Mouse (Mus musculus): ENCODE measurements at regions not wholly inside any gene's neighbourhood (a gene's known extent, or its start where the extent isn't known, plus 50 kb on each side); places are given as distances from the start of the nearest gene placed in this dataset.

DNA sequence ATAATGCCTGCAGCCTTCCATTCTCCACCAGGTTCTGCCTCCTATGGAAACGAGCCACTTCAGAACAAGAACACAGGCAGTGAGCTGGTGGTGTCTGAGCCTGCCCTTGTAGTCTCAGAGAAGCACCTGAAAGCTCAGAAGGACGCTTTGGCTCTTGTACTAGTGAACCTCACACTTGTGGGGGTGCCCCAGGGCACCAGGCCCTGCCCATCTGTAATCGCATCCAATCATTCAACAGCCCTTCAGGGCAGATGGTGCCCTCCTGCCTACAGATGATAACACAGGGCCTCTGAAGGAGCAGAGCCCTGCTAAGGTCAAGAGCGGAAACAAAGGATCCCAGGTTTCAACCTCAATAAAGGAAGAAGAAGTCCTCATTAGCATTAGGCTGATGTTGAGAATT lies 208.8 kb upstream of the Fam19a5 start:
- H3K4me3 ChIP-seq (ENCODE audit: low read depth, low read length): no peak overlapping the region
- ATAC-seq (ENCODE audit: insufficient read depth, low read depth) (no peak), DNase-seq (ENCODE audit: low spot score) (no peak)
- H3K4me2 ChIP-seq (ENCODE audit: low read depth, low read length): no peak overlapping the region
- H3K9me3 ChIP-seq (replicated peaks; ENCODE audit: control insufficient read depth, low read length): no peaks in the 10 kb centered on the region
- WGBS: 70% methylated on average over 4 of the region's 4 CpGs
- no peaks in the 10 kb centered on the region for H3K27me3 ChIP-seq (ENCODE audit: control insufficient read depth, insufficient read depth, low read length)
- no peak overlapping the region for H3K9ac ChIP-seq (replicated peaks; ENCODE audit: low read depth, low read length)
- no peak for TF ChIP-seq CTCF (IDR thresholded peaks at IDR 0.05; ENCODE audit: low read depth)
- TF ChIP-seq EP300 (IDR thresholded peaks at IDR 0.05; ENCODE audit: low read depth): no peak
- H3K4me1 ChIP-seq (ENCODE audit: control insufficient read depth, insufficient read depth): no peaks in the 10 kb centered on the region
- H3K36me3 ChIP-seq (replicated peaks; ENCODE audit: control insufficient read depth, insufficient read depth, low read length): no peaks in the 10 kb centered on the region
- H3K27ac ChIP-seq (ENCODE audit: low read depth): no peak overlapping the region

DNA sequence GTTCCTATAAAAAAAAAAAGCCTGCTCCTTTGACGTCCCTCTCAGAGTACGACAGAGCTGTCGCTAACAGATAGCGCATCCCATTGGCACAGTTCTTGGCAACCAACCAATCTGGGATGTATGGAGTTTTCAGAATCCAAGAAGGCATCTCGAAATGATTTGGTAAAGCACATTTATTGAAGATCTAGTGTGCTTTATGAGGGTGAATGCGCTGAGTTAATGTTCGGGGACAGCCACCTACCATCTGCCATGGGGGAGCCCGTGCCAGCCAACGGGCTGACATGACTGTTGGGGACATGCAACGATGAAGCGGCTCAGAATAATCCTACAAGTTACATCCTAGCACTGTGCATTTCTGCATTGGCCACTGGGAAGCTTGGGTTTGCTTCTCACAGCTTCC lies 208.4 kb upstream of the Fam19a5 start:
- Histone ChIP-seq H3K9ac (replicated peaks; ENCODE audit: low read depth, low read length) (no peak overlapping the region), H3K4me1 (ENCODE audit: control insufficient read depth, insufficient read depth) (no peaks in the 10 kb centered on the region), H3K4me2 (ENCODE audit: low read depth, low read length) (no peak overlapping the region), H3K36me3 (replicated peaks; ENCODE audit: control insufficient read depth, insufficient read depth, low read length) (no peaks in the 10 kb centered on the region), H3K9me3 (replicated peaks; ENCODE audit: control insufficient read depth, low read length) (no peaks in the 10 kb centered on the region), H3K27ac (ENCODE audit: low read depth) (no peak overlapping the region), H3K4me3 (ENCODE audit: low read depth, low read length) (no peak overlapping the region), H3K27me3 (ENCODE audit: control insufficient read depth, insufficient read depth, low read length) (no peaks in the 10 kb centered on the region)
- 83% methylated on average over 11 of the region's 11 CpGs for WGBS
- DNase-seq (ENCODE audit: low spot score) (no peak), ATAC-seq (ENCODE audit: insufficient read depth, low read depth) (no peak)
- no peak for TF ChIP-seq CTCF (IDR thresholded peaks at IDR 0.05; ENCODE audit: low read depth)
- no peak for TF ChIP-seq EP300 (IDR thresholded peaks at IDR 0.05; ENCODE audit: low read depth)

DNA sequence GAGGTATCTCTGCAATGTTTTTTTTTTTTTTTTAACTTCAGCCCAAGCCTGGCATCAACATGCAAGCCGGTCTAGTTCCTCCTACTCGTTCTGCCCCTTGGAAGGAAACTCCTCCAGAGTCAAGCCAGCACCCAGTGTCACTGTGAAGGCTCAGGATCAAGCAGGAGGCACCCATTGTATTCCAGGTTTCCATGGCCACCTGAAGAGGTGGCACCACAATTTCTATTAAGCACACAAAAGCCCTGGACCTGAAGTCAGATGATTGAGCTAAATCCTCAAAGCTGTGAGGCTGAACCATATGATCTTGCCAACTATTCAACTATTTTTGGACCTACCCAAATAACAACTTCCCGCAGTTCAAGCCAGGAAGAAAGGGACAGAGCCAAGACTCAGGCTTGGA lies 204.2 kb upstream of the Fam19a5 start:
- Histone ChIP-seq H3K36me3 (replicated peaks; ENCODE audit: control insufficient read depth, insufficient read depth, low read length) (no peaks in the 10 kb centered on the region), H3K4me1 (ENCODE audit: control insufficient read depth, insufficient read depth) (no peaks in the 10 kb centered on the region), H3K4me2 (ENCODE audit: low read depth, low read length) (no peak overlapping the region), H3K27me3 (ENCODE audit: control insufficient read depth, insufficient read depth, low read length) (no peaks in the 10 kb centered on the region), H3K27ac (ENCODE audit: low read depth) (no peak overlapping the region), H3K9ac (replicated peaks; ENCODE audit: low read depth, low read length) (no peak overlapping the region), H3K9me3 (replicated peaks; ENCODE audit: control insufficient read depth, low read length) (no peaks in the 10 kb centered on the region), H3K4me3 (ENCODE audit: low read depth, low read length) (no peak overlapping the region)
- ATAC-seq (ENCODE audit: insufficient read depth, low read depth) (no peak), DNase-seq (ENCODE audit: low spot score) (no peak)
- WGBS: 49% methylated on average over 3 of the region's 3 CpGs
- TF ChIP-seq CTCF (IDR thresholded peaks at IDR 0.05; ENCODE audit: low read depth) (no peak), EP300 (IDR thresholded peaks at IDR 0.05; ENCODE audit: low read depth) (no peak)

DNA sequence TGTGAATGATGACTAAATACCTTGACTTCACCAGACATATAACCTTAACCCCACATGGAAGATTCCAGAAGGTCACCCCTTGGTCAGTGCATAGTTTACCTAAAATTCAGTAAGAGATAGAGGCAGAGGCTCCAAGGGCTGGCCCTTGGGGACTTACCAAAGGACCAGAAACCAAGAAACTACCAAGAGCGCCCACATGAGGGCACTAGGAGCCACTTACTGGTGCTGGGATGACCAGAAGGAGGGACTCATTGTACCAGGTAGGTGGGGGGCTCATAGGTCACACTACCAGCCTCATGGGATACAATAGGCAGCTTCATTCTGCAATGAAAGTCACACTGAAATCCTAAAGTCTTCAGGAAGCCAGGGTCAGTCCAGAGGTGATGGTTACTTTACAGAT lies 201.4 kb upstream of the Fam19a5 start:
- no peak overlapping the region for H3K4me3 ChIP-seq (ENCODE audit: low read depth, low read length)
- TF ChIP-seq CTCF (IDR thresholded peaks at IDR 0.05; ENCODE audit: low read depth): no peak
- TF ChIP-seq EP300 (IDR thresholded peaks at IDR 0.05; ENCODE audit: low read depth): no peak
- H3K36me3 ChIP-seq (replicated peaks; ENCODE audit: control insufficient read depth, insufficient read depth, low read length): no peaks in the 10 kb centered on the region
- H3K9ac ChIP-seq (replicated peaks; ENCODE audit: low read depth, low read length): no peak overlapping the region
- DNase-seq (ENCODE audit: low spot score): no peak
- no peak overlapping the region for H3K4me2 ChIP-seq (ENCODE audit: low read depth, low read length)
- H3K4me1 ChIP-seq (ENCODE audit: control insufficient read depth, insufficient read depth): no peaks in the 10 kb centered on the region
- no peaks in the 10 kb centered on the region for H3K27me3 ChIP-seq (ENCODE audit: control insufficient read depth, insufficient read depth, low read length)
- no peak for ATAC-seq (ENCODE audit: insufficient read depth, low read depth)
- no peaks in the 10 kb centered on the region for H3K9me3 ChIP-seq (replicated peaks; ENCODE audit: control insufficient read depth, low read length)
- 79% methylated on average over 1 of the region's 1 CpGs for WGBS
- no peak overlapping the region for H3K27ac ChIP-seq (ENCODE audit: low read depth)

DNA sequence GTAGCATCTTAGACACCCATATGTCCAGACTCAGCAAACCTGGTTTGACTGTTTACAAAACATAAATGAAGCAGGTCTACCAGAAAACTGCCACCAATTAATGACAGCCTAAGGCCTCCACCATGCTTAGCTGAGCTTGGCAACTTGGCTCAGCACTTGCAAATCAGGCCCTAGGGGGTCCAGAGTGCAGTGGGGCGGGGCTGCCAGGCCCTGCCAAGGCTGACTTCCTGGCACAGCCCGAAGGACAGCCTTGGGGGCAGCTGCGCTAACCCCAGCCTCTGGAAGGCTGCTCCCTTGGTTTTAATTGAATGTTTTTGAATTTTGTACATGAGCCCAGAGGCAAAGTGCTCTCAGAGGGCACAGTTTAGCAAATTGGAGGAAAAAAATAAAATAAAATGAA lies 198.3 kb upstream of the Fam19a5 start:
- Histone ChIP-seq H3K4me1 (ENCODE audit: control insufficient read depth, insufficient read depth) (no peaks in the 10 kb centered on the region), H3K9ac (replicated peaks; ENCODE audit: low read depth, low read length) (no peak overlapping the region), H3K27ac (ENCODE audit: low read depth) (no peak overlapping the region), H3K9me3 (replicated peaks; ENCODE audit: control insufficient read depth, low read length) (no peaks in the 10 kb centered on the region), H3K4me3 (ENCODE audit: low read depth, low read length) (no peak overlapping the region), H3K4me2 (ENCODE audit: low read depth, low read length) (no peak overlapping the region), H3K36me3 (replicated peaks; ENCODE audit: control insufficient read depth, insufficient read depth, low read length) (no peaks in the 10 kb centered on the region), H3K27me3 (ENCODE audit: control insufficient read depth, insufficient read depth, low read length) (no peaks in the 10 kb centered on the region)
- TF ChIP-seq EP300 (IDR thresholded peaks at IDR 0.05; ENCODE audit: low read depth): no peak
- no peak for TF ChIP-seq CTCF (IDR thresholded peaks at IDR 0.05; ENCODE audit: low read depth)
- WGBS: 53% methylated on average over 3 of the region's 3 CpGs
- ATAC-seq (ENCODE audit: insufficient read depth, low read depth) (no peak), DNase-seq (ENCODE audit: low spot score) (no peak)

DNA sequence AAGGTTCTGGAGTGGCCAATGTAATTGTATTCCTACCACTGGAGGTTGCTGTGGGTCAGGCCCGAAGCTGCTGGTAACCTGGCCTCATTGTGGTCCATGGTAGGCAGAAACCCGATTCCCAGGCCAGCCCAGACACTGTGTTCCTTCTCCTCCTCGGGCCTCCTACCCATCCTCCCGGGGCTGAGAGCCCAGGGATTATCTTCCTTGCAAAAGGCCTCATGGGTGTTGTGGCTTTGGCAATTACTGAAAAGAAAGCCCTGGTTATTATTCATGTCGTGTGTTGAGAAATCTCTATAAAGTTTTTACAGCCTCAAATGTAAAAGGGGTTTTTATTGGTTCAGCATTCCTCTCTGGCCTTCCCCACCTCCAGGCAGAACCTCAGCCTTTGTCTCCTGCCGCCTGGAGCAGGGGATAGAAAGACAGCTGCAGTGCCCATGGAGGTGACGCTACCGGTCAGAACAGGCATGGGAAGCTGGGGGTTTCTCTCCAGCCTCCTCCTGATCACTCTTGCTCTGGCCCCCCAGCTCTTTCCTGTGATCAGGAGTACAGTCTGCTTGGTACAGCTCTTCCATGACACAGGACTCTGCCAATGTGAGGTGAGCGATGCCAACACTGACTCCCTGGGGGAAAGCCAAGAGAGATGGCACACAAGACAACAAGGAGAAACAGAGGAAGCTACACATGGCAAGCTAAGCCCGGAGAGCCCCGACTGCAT lies 194.4 kb upstream of the Fam19a5 start:
- 60% methylated on average over 11 of the region's 11 CpGs for WGBS
- TF ChIP-seq CTCF (IDR thresholded peaks at IDR 0.05; ENCODE audit: low read depth) (no peak), EP300 (IDR thresholded peaks at IDR 0.05; ENCODE audit: low read depth) (no peak)
- ATAC-seq (ENCODE audit: insufficient read depth, low read depth): no peak
- Histone ChIP-seq H3K9me3 (replicated peaks; ENCODE audit: control insufficient read depth, low read length) (no peaks in the 10 kb centered on the region), H3K4me3 (ENCODE audit: low read depth, low read length) (no peak overlapping the region), H3K27me3 (ENCODE audit: control insufficient read depth, insufficient read depth, low read length) (no peaks in the 10 kb centered on the region), H3K9ac (replicated peaks; ENCODE audit: low read depth, low read length) (no peak overlapping the region), H3K4me1 (ENCODE audit: control insufficient read depth, insufficient read depth) (no peaks in the 10 kb centered on the region), H3K27ac (ENCODE audit: low read depth) (no peak overlapping the region), H3K36me3 (replicated peaks; ENCODE audit: control insufficient read depth, insufficient read depth, low read length) (no peaks in the 10 kb centered on the region), H3K4me2 (ENCODE audit: low read depth, low read length) (no peak overlapping the region)
- DNase-seq (ENCODE audit: low spot score): no peak

Data from heart, postnatal 0 days (tissue).